Mouse (Mus musculus) embryonic fibroblast, embryonic 13.5 days (primary cell): Measurements from ENCODE around the gene Echdc3. TPM values are rescaled to one million over a fixed set of nuclear protein-coding genes. Genes with fewer than 3 reads are reported as not detected.

Experiments
- H3K27ac ChIP-seq: 2 replicates; pipeline ENCODE4 v1.5.1; 2012; ENCODE audit warnings: low read length, control low read depth, inconsistent platforms; ENCODE audit not compliant: insufficient read depth
- H3K4me1 ChIP-seq: 2 replicates; pipeline ENCODE4 v1.6.1; 2011; ENCODE audit warnings: low read length; ENCODE audit not compliant: control insufficient read depth, insufficient read depth
- H3K4me3 ChIP-seq: 2 replicates; pipeline ENCODE4 v1.5.1; 2011; ENCODE audit warnings: mild to moderate bottlenecking, control low read depth, low read length; ENCODE audit not compliant: insufficient read depth
- CTCF ChIP-seq: IDR thresholded peaks from 2 replicates; pipeline ENCODE4 v1.5.1; 2011; ENCODE audit warnings: mild to moderate bottlenecking, control low read depth, low read length, moderate library complexity, borderline replicate concordance; ENCODE audit not compliant: insufficient read depth
- POLR2A ChIP-seq: IDR thresholded peaks from 2 replicates; pipeline ENCODE4 v1.6.1; 2011; ENCODE audit warnings: low read depth, mild to moderate bottlenecking, control low read depth, low read length, moderate library complexity
- polyA plus RNA-seq: library from polyadenylated mRNA; stranded (reverse); fragments of >200 nt; gene quantifications from 2 replicates; pipeline ENCODE4 v1.2.4, GENCODE M21; 2011; ENCODE audit warnings: low read depth; ENCODE audit not compliant: missing spikeins, insufficient read length

Echdc3 gene
- polyA plus RNA-seq, 1 experiment = 1.3 TPM

DNA sequence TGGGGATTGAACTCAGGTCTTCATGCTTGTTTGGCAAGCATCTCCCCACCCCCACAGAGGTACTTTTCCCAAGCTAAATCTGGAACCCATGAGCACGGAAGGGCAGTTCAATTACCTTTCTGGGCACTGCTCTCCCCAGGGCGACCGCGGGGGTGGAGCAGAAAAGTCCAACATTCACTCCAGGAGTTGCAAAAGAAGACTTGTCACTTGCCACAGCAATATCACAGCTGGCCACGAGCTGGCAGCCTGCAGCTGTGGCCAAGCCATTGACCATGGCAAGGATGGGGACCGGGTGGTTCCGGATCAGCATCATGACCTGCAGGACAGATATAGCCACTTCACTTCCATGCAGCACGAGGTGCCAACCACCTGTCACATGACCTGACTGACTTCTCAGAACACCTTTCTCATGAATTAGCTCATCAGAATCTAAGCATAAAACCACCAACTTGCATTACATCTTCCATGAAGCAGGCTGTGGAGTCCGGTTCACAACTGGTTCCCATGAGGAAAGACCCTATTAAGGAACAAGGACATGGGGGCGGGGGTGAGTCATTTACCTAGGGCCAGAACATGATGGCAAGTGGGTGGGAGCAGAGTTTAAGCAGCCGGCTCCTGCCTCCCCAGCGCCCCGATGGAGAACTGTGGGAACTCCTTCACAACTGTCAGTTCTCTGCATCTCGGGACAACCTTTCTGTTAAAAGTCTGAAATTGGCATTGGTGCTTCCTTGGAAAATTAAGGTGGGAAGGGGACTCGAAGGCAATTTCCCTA is 17.2 kb downstream of the Echdc3 start:
- TF ChIP-seq CTCF (no peak), POLR2A (no peak)
- H3K4me3 ChIP-seq = no peak overlapping the region

DNA sequence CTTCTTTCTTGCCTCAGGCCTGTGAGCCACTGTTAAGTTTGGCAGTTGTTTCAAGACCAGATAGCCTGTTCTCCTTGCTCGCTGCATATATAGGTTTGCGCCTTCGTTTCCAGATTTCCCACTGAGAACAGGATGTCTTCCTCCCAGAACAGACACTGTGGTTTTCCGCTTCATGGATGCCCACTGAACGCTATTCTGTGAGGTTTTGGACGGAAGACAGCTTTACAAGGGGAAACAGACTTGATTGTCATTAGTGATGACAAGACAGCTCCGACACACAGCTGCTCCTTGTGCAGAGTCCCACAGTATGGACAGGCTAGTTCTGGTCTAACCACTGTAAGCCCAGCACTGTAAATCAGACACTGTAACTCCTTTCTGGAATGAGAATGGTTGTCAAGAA is 18.3 kb downstream of the Echdc3 start:
- Histone ChIP-seq H3K27ac (no peak overlapping the region), H3K4me3 (no peak overlapping the region), H3K4me1 (peaks cover 7% of the 10 kb centered on the region)
- TF ChIP-seq CTCF (no peak), POLR2A (no peak)

More for the DNA sequence above, 17.2 kb downstream of the Echdc3 start:
- H3K27ac ChIP-seq = no peak overlapping the region
- peaks cover 7% of the 10 kb centered on the region for H3K4me1 ChIP-seq

DNA sequence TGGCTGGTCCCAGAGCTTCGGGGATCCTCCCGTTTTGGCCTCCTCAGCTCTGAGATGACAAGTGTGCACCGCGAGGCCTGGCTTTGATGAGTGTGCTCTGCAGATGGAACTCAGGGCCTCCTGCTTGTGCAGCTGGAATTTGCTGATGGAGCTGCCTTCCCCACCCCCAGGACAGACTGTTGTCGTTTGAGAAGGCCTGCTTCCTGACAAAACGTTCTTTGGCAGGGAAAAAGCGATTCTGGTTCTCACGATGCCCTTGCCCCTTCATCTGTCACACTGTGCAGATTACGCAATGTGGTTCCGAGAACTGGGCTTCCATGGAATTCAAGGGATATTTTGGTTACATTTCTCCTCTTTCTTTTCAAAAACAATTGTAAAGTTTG is 19.3 kb downstream of the Echdc3 start:
- no peak for TF ChIP-seq POLR2A
- no peak for TF ChIP-seq CTCF
- H3K27ac ChIP-seq = no peak overlapping the region
- no peak overlapping the region for H3K4me3 ChIP-seq
- peaks cover 7% of the 10 kb centered on the region for H3K4me1 ChIP-seq

DNA sequence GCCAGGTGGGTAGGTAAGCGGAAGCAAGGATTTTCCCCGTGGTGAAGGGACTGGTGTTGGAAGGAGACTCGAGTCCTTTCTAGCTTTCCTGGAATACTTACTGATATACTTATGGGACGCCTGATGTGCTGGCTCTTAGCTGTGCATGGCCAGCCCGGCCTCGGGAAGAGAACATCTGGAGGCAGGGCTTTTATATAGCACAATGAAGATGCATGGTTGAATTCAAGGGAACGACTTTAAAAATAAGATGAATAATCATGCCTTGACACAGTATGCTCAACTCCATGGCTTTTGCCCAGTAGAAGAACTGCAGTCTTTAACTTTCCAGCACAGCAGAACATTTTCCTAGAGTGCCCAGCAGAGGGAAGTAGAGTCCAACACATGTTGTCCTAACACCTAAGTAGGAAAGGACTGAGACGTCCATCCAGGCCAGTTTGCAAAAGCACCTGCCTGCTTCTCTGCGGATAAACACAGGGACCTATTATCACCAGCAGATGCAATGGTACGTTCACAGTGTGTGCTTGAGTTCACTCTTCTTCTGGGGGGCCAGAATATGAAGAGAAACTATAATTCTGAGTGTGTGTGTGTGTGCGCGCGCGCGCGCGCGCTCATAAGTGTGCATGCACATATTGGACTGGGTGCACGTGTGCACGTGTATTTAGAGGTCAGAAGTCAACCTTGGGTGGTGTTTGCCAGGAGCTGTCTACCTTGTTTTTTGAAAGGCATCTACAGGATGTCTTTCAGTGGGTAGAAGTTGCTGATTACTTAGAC is 19.8 kb downstream of the Echdc3 start:
- peaks cover 7% of the 10 kb centered on the region for H3K4me1 ChIP-seq
- no peak for TF ChIP-seq POLR2A
- no peak for TF ChIP-seq CTCF
- no peak overlapping the region for H3K27ac ChIP-seq
- H3K4me3 ChIP-seq = no peak overlapping the region

DNA sequence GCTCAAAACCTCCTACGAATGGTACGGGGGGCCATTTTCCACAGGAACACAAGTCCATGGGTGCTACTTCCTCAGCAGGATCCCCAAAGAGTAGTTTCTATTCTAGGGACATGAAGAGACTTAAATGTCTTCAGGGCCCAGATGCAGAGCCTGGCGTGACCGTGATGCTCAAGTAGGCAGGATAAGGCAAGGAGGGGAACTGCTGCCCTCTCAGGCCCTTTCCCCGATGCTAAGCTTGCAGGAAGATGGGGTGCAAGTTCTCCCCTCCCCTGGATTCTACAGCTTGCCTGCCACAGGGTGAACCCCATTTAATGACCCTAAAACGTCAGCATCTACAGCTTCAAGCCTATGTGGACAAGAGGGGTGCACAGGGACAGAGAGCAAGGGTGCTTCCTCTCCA is 22.8 kb downstream of the Echdc3 start:
- no peak for TF ChIP-seq CTCF
- no peak for TF ChIP-seq POLR2A
- Histone ChIP-seq H3K4me1 (peaks cover 7% of the 10 kb centered on the region), H3K4me3 (no peak overlapping the region), H3K27ac (no peak overlapping the region)

DNA sequence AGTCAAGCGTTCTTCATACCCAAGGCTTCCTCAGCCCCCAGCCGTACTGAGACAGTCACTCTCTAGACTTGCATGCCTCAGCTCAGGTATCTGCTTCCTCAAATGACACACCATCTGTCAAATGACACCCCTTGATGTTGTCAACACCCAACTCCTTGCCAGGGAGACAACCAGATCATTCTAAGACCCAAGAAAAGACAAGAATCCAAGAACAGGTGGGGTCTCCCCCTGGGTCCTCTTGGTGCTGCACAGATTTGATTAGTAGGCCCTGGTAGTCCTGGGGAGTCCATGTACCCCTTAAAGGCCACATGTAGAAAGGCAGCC is 23.2 kb downstream of the Echdc3 start:
- Histone ChIP-seq H3K4me3 (no peak overlapping the region), H3K27ac (no peak overlapping the region), H3K4me1 (peaks cover 7% of the 10 kb centered on the region)
- no peak for TF ChIP-seq POLR2A
- TF ChIP-seq CTCF = no peak

DNA sequence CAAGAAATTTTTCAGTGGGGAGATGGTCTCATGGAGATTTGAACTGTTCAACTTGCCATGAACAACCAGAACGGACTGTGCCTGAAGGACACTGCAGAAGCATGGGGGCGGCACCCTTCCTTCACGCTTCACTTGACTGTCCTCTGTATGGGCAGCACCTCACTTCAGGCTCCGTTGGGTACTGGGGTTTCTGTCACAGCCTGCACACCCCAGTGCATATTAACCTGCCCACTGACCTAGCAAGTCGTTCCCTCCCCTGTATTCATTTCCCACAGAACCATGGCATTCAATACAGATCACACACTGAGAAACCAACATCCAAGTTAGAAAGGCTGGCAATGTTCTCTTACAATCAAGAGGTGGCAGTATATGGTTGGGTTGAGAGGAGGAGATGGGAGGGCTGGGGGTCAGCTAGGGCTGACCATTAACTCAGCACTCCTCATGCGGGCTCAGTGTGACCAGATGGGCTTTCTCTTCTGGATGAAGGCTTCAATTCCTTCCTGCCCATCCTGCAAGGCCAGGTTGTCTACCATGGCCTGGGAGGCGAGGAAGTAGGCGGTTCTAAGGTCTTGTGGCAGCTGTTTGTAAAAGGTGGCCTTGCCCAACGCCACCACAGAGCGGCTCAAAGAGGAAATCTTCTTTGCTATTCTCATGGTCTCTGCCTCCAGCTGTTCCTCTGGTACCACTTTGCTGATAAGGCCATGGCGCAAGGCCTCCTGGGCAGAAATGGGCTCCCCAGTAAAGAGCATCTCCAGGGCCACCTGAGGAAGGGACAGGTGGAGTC is 23.8 kb downstream of the Echdc3 start:
- TF ChIP-seq POLR2A (no peak), CTCF (no peak)
- H3K4me3 ChIP-seq = no peak overlapping the region
- peaks cover 7% of the 10 kb centered on the region for H3K4me1 ChIP-seq
- H3K27ac ChIP-seq = no peak overlapping the region

DNA sequence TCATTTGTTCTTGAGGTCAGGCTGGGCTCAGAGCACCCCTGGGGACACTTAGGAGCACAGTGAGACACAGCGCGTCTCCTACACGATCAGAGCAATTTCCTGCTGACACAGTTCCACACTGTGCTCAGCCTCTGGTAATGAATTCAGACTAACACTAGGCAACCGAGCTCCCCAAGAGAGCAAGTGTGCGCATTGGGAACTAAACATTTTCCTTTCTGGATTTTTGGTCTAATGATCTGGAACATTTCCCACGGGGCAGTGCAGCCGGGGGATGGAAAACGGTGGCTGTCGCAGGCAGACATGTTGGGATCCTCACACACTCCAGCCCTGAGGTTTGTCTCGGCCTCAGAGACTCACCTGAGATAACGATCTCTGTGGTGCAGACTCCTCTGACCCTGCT is 25.4 kb downstream of the Echdc3 start:
- no peak overlapping the region for H3K4me3 ChIP-seq
- H3K27ac ChIP-seq = no peak overlapping the region
- peaks cover 2% of the 10 kb centered on the region for H3K4me1 ChIP-seq
- no peak for TF ChIP-seq CTCF

DNA sequence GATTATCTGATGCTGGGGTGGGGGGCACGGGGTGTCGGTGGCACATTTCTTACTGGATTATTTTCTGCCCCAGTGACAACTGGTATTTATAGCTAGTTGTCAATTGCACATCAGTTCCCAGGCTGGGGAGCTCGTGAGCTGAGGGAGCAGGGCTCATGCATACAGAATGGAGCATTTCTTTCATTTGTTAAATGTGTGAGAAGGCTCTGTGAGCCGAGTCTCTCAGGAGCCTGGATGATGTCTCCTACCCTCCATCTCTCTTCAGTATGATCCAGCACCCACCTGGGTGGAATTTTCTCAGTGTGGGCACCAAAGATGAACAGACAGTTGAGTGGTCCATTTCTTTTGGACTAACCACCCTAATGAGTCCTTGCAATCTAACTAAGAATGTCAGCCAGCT is 25.9 kb downstream of the Echdc3 start:
- no peaks in the 10 kb centered on the region for H3K4me1 ChIP-seq
- no peak for TF ChIP-seq POLR2A
- TF ChIP-seq CTCF = no peak
- no peak overlapping the region for H3K27ac ChIP-seq
- no peak overlapping the region for H3K4me3 ChIP-seq

DNA sequence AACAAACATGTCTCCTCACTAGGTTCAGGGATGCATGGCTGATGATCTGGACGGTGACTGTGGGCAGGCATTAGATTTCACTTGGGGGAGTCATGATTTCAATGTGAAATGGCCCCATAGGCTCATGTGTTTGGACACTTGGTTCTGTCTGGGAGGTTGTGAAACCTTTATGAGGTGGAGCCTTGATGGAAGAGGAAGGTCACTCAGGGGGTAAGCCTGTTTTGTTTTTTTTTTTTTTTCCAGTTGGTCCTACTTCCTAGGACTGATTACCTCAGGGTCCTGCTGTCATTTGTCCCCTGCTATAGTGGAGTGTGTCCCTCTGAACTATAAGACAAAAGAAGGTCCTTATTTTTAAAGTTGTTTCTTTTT is 33.1 kb downstream of the Echdc3 start:
- H3K4me1 ChIP-seq = no peaks in the 10 kb centered on the region
- H3K27ac ChIP-seq = no peak overlapping the region

More for the DNA sequence above, 33.1 kb downstream of the Echdc3 start:
- no peak for TF ChIP-seq POLR2A
- TF ChIP-seq CTCF = no peak
- no peak overlapping the region for H3K4me3 ChIP-seq
